Mouse (Mus musculus) inflammation-experienced regulatory T-cells (primary cell): ENCODE data around the gene B3gntl1. TPM values are rescaled to one million over a fixed set of nuclear protein-coding genes. Genes with fewer than 3 reads are reported as not detected.

ENCODE experiments used
- polyA plus RNA-seq, 2 experiments: library from polyadenylated mRNA; unstranded; fragments of 100-300 nt; shearing (Covaris generic); gene quantifications; one replicate each; pipeline ENCODE4 v1.2.1; 2017

The B3gntl1 gene
- polyA plus RNA-seq, result 10 to 100 TPM; 13.9 to 14.4 TPM

DNA sequence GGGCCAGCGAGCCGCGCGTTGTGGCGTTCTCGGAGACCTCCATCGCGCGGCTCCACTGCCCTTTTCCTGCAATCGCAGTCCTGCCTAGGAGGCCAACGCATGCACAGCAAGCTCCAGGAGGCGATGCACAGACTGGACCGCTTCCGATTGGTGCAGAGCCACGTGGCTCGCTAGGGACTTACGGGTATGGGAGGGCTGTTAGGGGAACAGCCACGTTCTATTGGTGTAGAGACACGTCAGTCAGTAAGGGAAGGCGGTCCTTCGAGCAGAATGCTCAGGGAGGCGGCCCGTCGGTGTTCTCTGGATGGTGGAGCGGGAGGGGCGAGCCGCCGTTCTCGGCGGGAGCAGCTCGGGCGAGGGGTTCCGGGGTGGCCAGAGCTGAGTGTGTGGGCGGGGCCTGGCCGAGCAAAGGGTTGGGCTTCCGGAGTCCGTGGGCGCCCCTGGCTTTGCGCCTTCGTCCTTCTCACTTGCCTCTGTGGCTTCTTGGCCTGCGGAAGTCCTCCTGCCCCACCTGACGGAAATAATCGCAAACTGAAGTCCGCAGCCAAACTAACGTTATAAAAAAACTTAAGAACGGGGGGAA, at the start of gene B3gntl1:
Gene B3gntl1 (minus strand): TSS at position 164 of the 583 bp plus-strand sequence.

DNA sequence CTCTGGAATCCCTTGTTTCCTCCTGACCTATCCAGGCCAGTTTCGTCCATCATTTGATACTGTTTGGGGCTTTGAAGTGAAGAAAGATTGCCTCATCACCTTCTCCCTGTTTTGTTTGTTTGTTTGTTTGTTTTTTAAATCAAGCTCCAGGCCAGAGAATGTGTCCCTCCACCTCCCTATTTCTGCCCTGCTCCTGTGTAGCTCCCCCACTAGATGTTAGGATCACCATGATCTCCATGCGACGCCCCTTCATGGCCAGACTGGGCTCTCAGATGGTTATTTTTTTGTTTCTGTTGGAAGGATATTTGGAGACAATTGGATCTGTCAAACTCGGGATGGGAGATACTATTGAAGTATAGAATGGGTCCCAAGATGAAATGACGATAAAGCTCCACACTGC, 28.3 kb upstream of the B3gntl1 start, which contains the start of gene Metrnl:
Gene Metrnl (plus strand): TSS at position 301 of the 400 bp plus-strand sequence.

Other genes with a start within 250 kb of the B3gntl1 start
- under 1 TPM in 1 of 2 experiments, not detected in 1; 0.45 TPM for gene Fn3k, start 238.2 kb downstream of the B3gntl1 start, polyA plus RNA-seq
- gene Tbcd, start 221.2 kb downstream of the B3gntl1 start, polyA plus RNA-seq, result 10 to 100 TPM; 42.8 to 48.2 TPM
- under 1 TPM; 0.20 to 0.35 TPM for gene Zfp750, start 153.8 kb downstream of the B3gntl1 start, polyA plus RNA-seq
- gene Metrnl, start 28.4 kb upstream of the B3gntl1 start, polyA plus RNA-seq, result 10 to 100 TPM in 1 of 2 experiments, 1 to 10 TPM in 1; 4.4 to 13.1 TPM
- not detected for gene Ptchd3, start 157.1 kb upstream of the B3gntl1 start, polyA plus RNA-seq